In genomic region chr5:131548932-131549563, GRCm38 (mm10) we compare ENCODE assay signal across 12 mouse cellular contexts.
DNase-seq lines count a peak whose midpoint lies in the region; ATAC-seq lines count a peak whose summit lies in the region.
"Had no signal": no experiment of that assay in that cellular context is flagged by ENCODE, and none has a peak within 500 bp of the region (broad histone marks: within the 10 kb centered on the region; RNA-seq: fewer than 3 reads in every experiment).

No protein-coding gene starts in this region.

- no peaks in the 10 kb centered on the region for H3K4me1 ChIP-seq in lung, embryonic 16.5 days (replicated peaks; ENCODE audit: control insufficient read depth, insufficient read depth, low read length)
- peaks cover 38% of the 10 kb centered on the region for H3K4me1 ChIP-seq in forebrain, embryonic 16.5 days (replicated peaks; ENCODE audit: control insufficient read depth, insufficient read depth, low read length)
- H3K4me1 ChIP-seq in limb, embryonic 15.5 days: peaks cover 16% of the 10 kb centered on the region
- no peaks in the 10 kb centered on the region for H3K4me1 ChIP-seq in stomach, embryonic 15.5 days

- 13% methylated on average over 17 of the region's 17 CpGs for WGBS in lung, embryonic 16.5 days
- WGBS in forebrain, embryonic 16.5 days: 12% methylated on average over 17 of the region's 17 CpGs
- WGBS in limb, embryonic 15.5 days: 20% methylated on average over 17 of the region's 17 CpGs
- WGBS in stomach, embryonic 15.5 days: 19% methylated on average over 17 of the region's 17 CpGs

- no peaks in the 10 kb centered on the region for H3K36me3 ChIP-seq in lung, embryonic 16.5 days (ENCODE audit: control insufficient read depth, insufficient read depth, low read length)
- no peaks in the 10 kb centered on the region for H3K36me3 ChIP-seq in forebrain, embryonic 16.5 days (ENCODE audit: control insufficient read depth, insufficient read depth)
- H3K36me3 ChIP-seq in limb, embryonic 15.5 days: no peaks in the 10 kb centered on the region
- H3K36me3 ChIP-seq in stomach, embryonic 15.5 days: no peaks in the 10 kb centered on the region

- peak overlapping the region; percentile 21; the same call in 1 of the 2 replicates for H3K4me2 ChIP-seq in lung, embryonic 16.5 days (ENCODE audit: low read depth, low read length)
- peak overlapping the region; percentile 17; the same call in 1 of the 2 replicates for H3K4me2 ChIP-seq in forebrain, embryonic 16.5 days (ENCODE audit: low read length)
- no peak overlapping the region for H3K4me2 ChIP-seq in limb, embryonic 15.5 days
- 0 out of 2 replicates have a peak overlapping the region, but pooled peaks have one; percentile 10 for H3K4me2 ChIP-seq in stomach, embryonic 15.5 days

- no peak for ATAC-seq in lung, embryonic 16.5 days (ENCODE audit: low read depth)
- 0 out of 2 replicates have a peak, but pooled peaks have one; percentile 19 for ATAC-seq in forebrain, embryonic 16.5 days
- no peak for ATAC-seq in limb, embryonic 15.5 days (ENCODE audit: insufficient number of reproducible peaks, low FRiP score, low TSS enrichment, low read depth)
- no peak for ATAC-seq in stomach, embryonic 15.5 days (ENCODE audit: insufficient read depth, low FRiP score, low read depth)

- no peak overlapping the region for H3K9ac ChIP-seq in lung, embryonic 16.5 days (ENCODE audit: low read length)
- H3K9ac ChIP-seq in forebrain, embryonic 16.5 days (replicated peaks; ENCODE audit: low read depth, low read length): 0 out of 2 replicates have a peak overlapping the region, but pooled peaks have one; percentile 10
- no peak overlapping the region for H3K9ac ChIP-seq in limb, embryonic 15.5 days
- H3K9ac ChIP-seq in stomach, embryonic 15.5 days: no peak overlapping the region

- peaks cover under 1% of the 10 kb centered on the region; the same call in 1 of the 2 replicates for H3K9me3 ChIP-seq in lung, embryonic 16.5 days (ENCODE audit: control insufficient read depth, low read length)
- no peaks in the 10 kb centered on the region for H3K9me3 ChIP-seq in forebrain, embryonic 16.5 days (ENCODE audit: control insufficient read depth, low read length)
- H3K9me3 ChIP-seq in limb, embryonic 15.5 days: no peaks in the 10 kb centered on the region
- H3K9me3 ChIP-seq in stomach, embryonic 15.5 days: no peaks in the 10 kb centered on the region

- H3K4me3 ChIP-seq in lung, embryonic 16.5 days (ENCODE audit: low read length): no peak overlapping the region
- no peak overlapping the region for H3K4me3 ChIP-seq in forebrain, embryonic 16.5 days (replicated peaks; ENCODE audit: low read length)
- no peak overlapping the region for H3K4me3 ChIP-seq in limb, embryonic 15.5 days
- no peak overlapping the region for H3K4me3 ChIP-seq in stomach, embryonic 15.5 days (replicated peaks)

- no peak for DNase-seq in lung, postnatal 36 days
- DNase-seq in spleen, postnatal 36 days (ENCODE audit: low spot score in 2 of 2): no peak
- no peak for DNase-seq in frontal cortex, postnatal 36 days (ENCODE audit: low spot score in 2 of 2)
- DNase-seq: adrenal gland, adult 2 months; cerebellum, adult 2 months; heart, postnatal 10 days; layer of hippocampus, adult 9-11 months; thymus, postnatal 25 days had no signal

- peaks cover 2% of the 10 kb centered on the region for H3K27me3 ChIP-seq in lung, embryonic 16.5 days (ENCODE audit: control insufficient read depth, insufficient read depth, low read depth, low read length)
- no peaks in the 10 kb centered on the region for H3K27me3 ChIP-seq in forebrain, embryonic 16.5 days (replicated peaks; ENCODE audit: control insufficient read depth, insufficient read depth, low read length)
- H3K27me3 ChIP-seq in limb, embryonic 15.5 days: no peaks in the 10 kb centered on the region
- H3K27me3 ChIP-seq in stomach, embryonic 15.5 days (replicated peaks): no peaks in the 10 kb centered on the region

- no peak overlapping the region for H3K27ac ChIP-seq in lung, embryonic 16.5 days (ENCODE audit: low read length)
- H3K27ac ChIP-seq in forebrain, embryonic 16.5 days (ENCODE audit: low read length): peak overlapping the region; percentile 64
- 0 out of 2 replicates have a peak overlapping the region, but pooled peaks have one; percentile 24 for H3K27ac ChIP-seq in limb, embryonic 15.5 days
- H3K27ac ChIP-seq in stomach, embryonic 15.5 days: no peak overlapping the region

Comparison
In these comparisons a context has a peak if more than half of its experiments do, and no peak if none do; other contexts are left out.
1. H3K27ac ChIP-seq: peak in forebrain, embryonic 16.5 days (single experiment) and limb, embryonic 15.5 days (single experiment); none in lung, embryonic 16.5 days (single experiment) and stomach, embryonic 15.5 days (single experiment).